Comparison of ENCODE assay signal across 8 mouse cellular contexts in genomic region chr11:115809311-115809781, GRCm38 (mm10). TPM values are rescaled to one million over a fixed set of nuclear protein-coding genes. Genes with fewer than 3 reads are reported as not detected.
DNase-seq lines count a peak whose midpoint lies in the region; ATAC-seq and TF ChIP-seq lines count a peak whose summit lies in the region.

No protein-coding gene starts in this region.

- peaks cover 34% of the 10 kb centered on the region for H3K36me3 ChIP-seq in hindbrain, embryonic 12.5 days
- peaks cover 56% of the 10 kb centered on the region for H3K36me3 ChIP-seq in limb, embryonic 14.5 days (ENCODE audit: control insufficient read depth, insufficient read depth, low read length)
- H3K36me3 ChIP-seq in neural tube, embryonic 15.5 days, result peaks cover 11% of the 10 kb centered on the region

- H3K4me2 ChIP-seq in hindbrain, embryonic 12.5 days (replicated peaks), result peak overlapping the region; percentile 83
- H3K4me2 ChIP-seq in limb, embryonic 14.5 days (replicated peaks; ENCODE audit: low read depth, low read length, severe bottlenecking), result peak overlapping the region; percentile 97
- H3K4me2 ChIP-seq in neural tube, embryonic 15.5 days, result peak overlapping the region; percentile 96

- 60% methylated on average over 8 of the region's 8 CpGs for WGBS in hindbrain, embryonic 12.5 days
- WGBS in limb, embryonic 14.5 days, result 76% methylated on average over 8 of the region's 8 CpGs
- WGBS in neural tube, embryonic 15.5 days, result 68% methylated on average over 8 of the region's 8 CpGs

- no peaks in the 10 kb centered on the region for H3K27me3 ChIP-seq in hindbrain, embryonic 12.5 days
- no peaks in the 10 kb centered on the region for H3K27me3 ChIP-seq in limb, embryonic 14.5 days (ENCODE audit: control insufficient read depth, insufficient read depth, low read length)
- H3K27me3 ChIP-seq in neural tube, embryonic 15.5 days (replicated peaks), result no peaks in the 10 kb centered on the region

- peak overlapping the region; percentile 26; the same call in 1 of the 2 replicates for H3K4me3 ChIP-seq in layer of hippocampus, adult 2 months
- H3K4me3 ChIP-seq in hindbrain, embryonic 12.5 days, result no peak overlapping the region
- peak overlapping the region; percentile 14 for H3K4me3 ChIP-seq in limb, embryonic 14.5 days (replicated peaks; ENCODE audit: low read length)
- H3K4me3 ChIP-seq in neural tube, embryonic 15.5 days (replicated peaks), result no peak overlapping the region

- TF ChIP-seq POLR2A in limb, embryonic 14.5 days (IDR thresholded peaks at IDR 0.05; ENCODE audit: borderline replicate concordance, extremely low read depth, insufficient read depth, insufficient read length), result no peak

- peaks cover 62% of the 10 kb centered on the region for H3K4me1 ChIP-seq in hindbrain, embryonic 12.5 days
- H3K4me1 ChIP-seq in limb, embryonic 14.5 days (ENCODE audit: control insufficient read depth, insufficient read depth, low read length), result peaks cover 50% of the 10 kb centered on the region
- H3K4me1 ChIP-seq in neural tube, embryonic 15.5 days, result peaks cover 72% of the 10 kb centered on the region

- no peak for ATAC-seq in hindbrain, embryonic 12.5 days (ENCODE audit: low FRiP score)
- no peak for ATAC-seq in limb, embryonic 14.5 days (ENCODE audit: low FRiP score, low read depth)
- ATAC-seq in neural tube, embryonic 15.5 days (ENCODE audit: low FRiP score), result no peak

- H3K9ac ChIP-seq in hindbrain, embryonic 12.5 days, result peak overlapping the region; percentile 35; the same call in 1 of the 2 replicates
- H3K9ac ChIP-seq in limb, embryonic 14.5 days (ENCODE audit: low read depth, low read length, severe bottlenecking), result 0 out of 2 replicates have a peak overlapping the region, but pooled peaks have one; percentile 36
- no peak overlapping the region for H3K9ac ChIP-seq in neural tube, embryonic 15.5 days (replicated peaks)

- no peaks in the 10 kb centered on the region for H3K9me3 ChIP-seq in hindbrain, embryonic 12.5 days (replicated peaks)
- no peaks in the 10 kb centered on the region for H3K9me3 ChIP-seq in limb, embryonic 14.5 days (ENCODE audit: control insufficient read depth, low read length)
- H3K9me3 ChIP-seq in neural tube, embryonic 15.5 days (replicated peaks), result no peaks in the 10 kb centered on the region

- DNase-seq in layer of hippocampus, adult 2 months (ENCODE audit: low spot score in 2 of 2), result no peak
- DNase-seq in layer of hippocampus, postnatal 10 days (ENCODE audit: low spot score in 2 of 2), result no peak
- no peak for DNase-seq in limb, embryonic 14.5 days (ENCODE audit: low spot score)
- no peak for DNase-seq in urinary bladder, postnatal 10 days (ENCODE audit: low spot score)
- no peak for DNase-seq in embryo, embryonic 10 days (ENCODE audit: low spot score)
- DNase-seq in gastrocnemius, postnatal 10 days, result no peak

- TF ChIP-seq CTCF in layer of hippocampus, adult 2 months (conservative IDR thresholded peaks at IDR 0.05), result peak; percentile 25

- H3K27ac ChIP-seq in layer of hippocampus, adult 2 months, result peak overlapping the region; percentile 86
- H3K27ac ChIP-seq in hindbrain, embryonic 12.5 days, result peak overlapping the region; percentile 80
- peak overlapping the region; percentile 48 for H3K27ac ChIP-seq in limb, embryonic 14.5 days (replicated peaks; ENCODE audit: low read depth, low read length)
- H3K27ac ChIP-seq in neural tube, embryonic 15.5 days (replicated peaks), result peak overlapping the region; percentile 72

RNA-seq across cellular contexts. Expression of gene Caskin2, which starts 4.1 kb away (rescaled TPM):
- total RNA-seq in layer of hippocampus, adult 2 months (2021), result 10 to 100 TPM; 17.7 to 19.7 TPM
- 10 to 100 TPM; 20.5 to 21.6 TPM for total RNA-seq in layer of hippocampus, postnatal 10 days (2021)
- 17.2 and 17.9 TPM in 2 replicates for polyA plus RNA-seq in hindbrain, embryonic 12.5 days (2016; fragmentation: Nextera tagmentation; extraction: Ambion mirVana)
- 34.6 and 44.7 TPM in 2 replicates for polyA plus RNA-seq in limb, embryonic 14.5 days (2012; rRNA removed)
- polyA plus RNA-seq in limb, embryonic 14.5 days (2014; fragmentation: Nextera tagmentation; extraction: Ambion mirVana), result 17.3 and 21.2 TPM in 2 replicates
- polyA plus RNA-seq in neural tube, embryonic 15.5 days (2015; fragmentation: Nextera tagmentation; extraction: Ambion mirVana), result 9.8 and 10.2 TPM in 2 replicates
- total RNA-seq in gastrocnemius, postnatal 10 days (2021), result 10 to 100 TPM; 16.8 to 22.7 TPM

RNA-seq across cellular contexts. Expression of gene Tsen54, which starts 5.2 kb away (rescaled TPM):
- total RNA-seq in layer of hippocampus, adult 2 months (2021), result 10 to 100 TPM; 11.8 to 13.0 TPM
- 10 to 100 TPM; 16.1 to 22.3 TPM for total RNA-seq in layer of hippocampus, postnatal 10 days (2021)
- polyA plus RNA-seq in hindbrain, embryonic 12.5 days (2016; fragmentation: Nextera tagmentation; extraction: Ambion mirVana), result 27.1 and 28.8 TPM in 2 replicates
- 32.6 and 40.0 TPM in 2 replicates for polyA plus RNA-seq in limb, embryonic 14.5 days (2012; rRNA removed)
- 28.1 and 30.2 TPM in 2 replicates for polyA plus RNA-seq in limb, embryonic 14.5 days (2014; fragmentation: Nextera tagmentation; extraction: Ambion mirVana)
- 22.0 and 23.7 TPM in 2 replicates for polyA plus RNA-seq in neural tube, embryonic 15.5 days (2015; fragmentation: Nextera tagmentation; extraction: Ambion mirVana)
- total RNA-seq in gastrocnemius, postnatal 10 days (2021), result 10 to 100 TPM; 10.3 to 11.1 TPM

RNA-seq across cellular contexts. Expression of gene Llgl2, which starts 14.5 kb away (rescaled TPM):
- 1 to 10 TPM; 1.6 to 2.3 TPM for total RNA-seq in layer of hippocampus, adult 2 months (2021)
- 1 to 10 TPM in 1 of 2 experiments, under 1 TPM in 1; 0.73 to 1.0 TPM for total RNA-seq in layer of hippocampus, postnatal 10 days (2021)
- 4.0 and 6.1 TPM in 2 replicates for polyA plus RNA-seq in hindbrain, embryonic 12.5 days (2016; fragmentation: Nextera tagmentation; extraction: Ambion mirVana)
- polyA plus RNA-seq in limb, embryonic 14.5 days (2012; rRNA removed), result 11.2 and 12.6 TPM in 2 replicates
- polyA plus RNA-seq in limb, embryonic 14.5 days (2014; fragmentation: Nextera tagmentation; extraction: Ambion mirVana), result 12.3 and 13.3 TPM in 2 replicates
- 0.97 and 8.8 TPM in 2 replicates for polyA plus RNA-seq in neural tube, embryonic 15.5 days (2015; fragmentation: Nextera tagmentation; extraction: Ambion mirVana)
- total RNA-seq in gastrocnemius, postnatal 10 days (2021), result 10 to 100 TPM; 16.5 to 17.4 TPM

RNA-seq across cellular contexts. Expression of gene Tmem94, which starts 44.1 kb away (rescaled TPM):
- 10 to 100 TPM; 47.4 to 58.2 TPM for total RNA-seq in layer of hippocampus, adult 2 months (2021)
- 10 to 100 TPM; 33.4 to 38.2 TPM for total RNA-seq in layer of hippocampus, postnatal 10 days (2021)
- polyA plus RNA-seq in hindbrain, embryonic 12.5 days (2016; fragmentation: Nextera tagmentation; extraction: Ambion mirVana), result 41.6 and 42.1 TPM in 2 replicates
- 46.8 and 68.8 TPM in 2 replicates for polyA plus RNA-seq in limb, embryonic 14.5 days (2012; rRNA removed)
- polyA plus RNA-seq in limb, embryonic 14.5 days (2014; fragmentation: Nextera tagmentation; extraction: Ambion mirVana), result 17.9 and 18.8 TPM in 2 replicates
- polyA plus RNA-seq in neural tube, embryonic 15.5 days (2015; fragmentation: Nextera tagmentation; extraction: Ambion mirVana), result 20.3 and 21.2 TPM in 2 replicates
- 10 to 100 TPM; 55.6 to 60.0 TPM for total RNA-seq in gastrocnemius, postnatal 10 days (2021)

RNA-seq across cellular contexts. Expression of gene Myo15b, which starts 48.9 kb away (rescaled TPM):
- under 1 TPM; 0.22 to 0.41 TPM for total RNA-seq in layer of hippocampus, adult 2 months (2021)
- total RNA-seq in layer of hippocampus, postnatal 10 days (2021), result under 1 TPM; 0.04 to 0.21 TPM
- polyA plus RNA-seq in hindbrain, embryonic 12.5 days (2016; fragmentation: Nextera tagmentation; extraction: Ambion mirVana), result 0.05 and 0.12 TPM in 2 replicates
- 0.55 and 1.3 TPM in 2 replicates for polyA plus RNA-seq in limb, embryonic 14.5 days (2012; rRNA removed)
- 0.54 and 0.56 TPM in 2 replicates for polyA plus RNA-seq in limb, embryonic 14.5 days (2014; fragmentation: Nextera tagmentation; extraction: Ambion mirVana)
- 0.12 and 5.0 TPM in 2 replicates for polyA plus RNA-seq in neural tube, embryonic 15.5 days (2015; fragmentation: Nextera tagmentation; extraction: Ambion mirVana)
- not detected for total RNA-seq in gastrocnemius, postnatal 10 days (2021)

Comparison
In these comparisons a context has a peak if more than half of its experiments do, and no peak if none do; other contexts are left out.
1. H3K4me3 ChIP-seq: peak in layer of hippocampus, adult 2 months (single experiment) and limb, embryonic 14.5 days (single experiment); none in hindbrain, embryonic 12.5 days (single experiment) and neural tube, embryonic 15.5 days (single experiment).
2. RNA of gene Llgl2, which starts 14.5 kb away (total RNA-seq): 16.5 to 17.4 TPM in gastrocnemius, postnatal 10 days; 1.6 to 2.3 TPM in layer of hippocampus, adult 2 months and 0.73 to 1.0 TPM in layer of hippocampus, postnatal 10 days; every median in the first group is over 4 times any median in the second.
3. Peak in every context shown above with its lines, with median percentiles within 50 percentile points of each other: H3K27ac ChIP-seq and H3K4me2 ChIP-seq.